Mouse (Mus musculus): ENCODE measurements around the gene 1110012L19Rik.
"Not testable (repeated sequence)": the region's sequence is repeated elsewhere in the genome, so short reads cannot be mapped to it uniquely, and the experiment has no call there.

1110012L19Rik gene

DNA sequence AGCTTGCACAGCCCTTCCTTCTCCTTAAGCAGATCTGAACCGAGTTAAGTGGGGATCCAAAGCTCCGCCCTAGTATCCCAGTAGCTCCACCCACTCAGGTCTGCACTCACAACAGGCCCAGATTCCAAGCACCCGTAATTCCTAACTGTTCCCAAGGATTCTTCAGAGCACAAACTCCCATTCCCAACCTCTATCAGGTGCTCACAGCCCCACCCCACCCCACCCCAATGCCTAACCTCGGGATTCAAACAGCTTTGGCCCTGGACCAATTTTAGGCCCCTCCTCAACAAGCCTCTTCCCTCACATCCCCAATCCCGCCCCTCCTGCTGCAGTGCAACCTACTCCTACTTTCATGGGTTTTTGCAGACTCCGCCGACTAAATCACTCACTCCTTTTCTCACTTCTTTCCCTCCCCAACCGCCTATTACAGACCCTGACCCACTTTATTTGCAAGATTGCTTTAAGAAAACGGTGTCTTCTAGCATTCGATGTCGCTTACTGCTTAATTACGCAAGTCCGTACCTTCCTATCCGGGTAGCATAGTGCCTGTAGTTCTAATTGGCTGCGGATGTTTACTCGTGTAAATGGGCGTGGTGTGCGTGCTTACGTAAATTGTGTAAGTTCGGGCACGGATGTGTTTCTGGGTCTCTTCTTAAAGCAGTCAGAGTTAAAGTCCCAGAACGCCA is at the start of gene 1110012L19Rik:
Gene 1110012L19Rik (plus strand): TSS at position 602 of the 686 bp plus-strand sequence.
- DNase-seq: peak; percentile 88

DNA sequence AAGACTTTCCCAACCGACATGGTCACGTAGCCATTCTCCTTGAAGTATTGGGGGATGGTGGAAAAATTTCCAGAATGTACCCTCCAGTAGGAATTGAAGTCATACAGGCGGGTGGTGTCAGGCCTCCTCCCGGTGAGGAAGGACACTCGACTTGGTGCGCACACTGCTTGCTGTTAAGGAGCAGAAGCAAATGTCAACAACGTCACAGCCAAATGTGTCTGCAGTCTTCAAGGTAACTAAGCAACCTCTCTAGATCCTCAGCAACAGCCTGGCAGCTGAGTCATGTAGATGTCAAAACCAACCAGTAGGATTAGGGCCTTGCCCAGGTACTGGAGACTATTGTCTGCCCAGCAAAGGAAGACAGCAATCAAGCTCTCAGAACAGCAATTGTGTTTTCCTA is 22.7 kb upstream of the 1110012L19Rik start:
- no peak for DNase-seq

- DNase-seq: no peak
These were observed 22.2 kb upstream of the 1110012L19Rik start for GRCm38 (mm10) chrX:70363446-70363845.

DNA sequence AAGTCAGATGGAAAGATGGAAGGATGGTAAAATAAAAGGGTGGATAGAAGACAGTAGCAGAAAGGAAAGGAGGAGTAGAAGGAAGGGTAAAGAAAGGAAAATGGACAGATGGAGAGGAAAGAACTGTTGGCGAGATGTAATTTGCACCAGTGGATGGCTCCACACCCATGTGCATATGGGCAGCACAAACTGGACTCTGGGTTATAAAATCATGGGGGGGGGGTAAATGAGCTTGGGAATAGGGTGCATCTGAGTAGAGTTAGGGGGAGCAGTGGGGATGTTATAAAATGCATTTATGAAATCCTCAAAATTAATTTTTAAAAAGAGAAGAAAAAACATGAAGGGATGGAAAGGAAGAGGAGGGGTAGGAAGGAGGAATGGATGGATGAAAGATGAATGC is 21.5 kb upstream of the 1110012L19Rik start:
- DNase-seq: no peak

GRCm38 (mm10) chrX:70364661-70365613 is 20.7 kb upstream of the 1110012L19Rik start, which contains the start of gene Ids:
TSS of gene Ids (minus strand) at chrX:70365084.
- peak; percentile 88 for DNase-seq

DNA sequence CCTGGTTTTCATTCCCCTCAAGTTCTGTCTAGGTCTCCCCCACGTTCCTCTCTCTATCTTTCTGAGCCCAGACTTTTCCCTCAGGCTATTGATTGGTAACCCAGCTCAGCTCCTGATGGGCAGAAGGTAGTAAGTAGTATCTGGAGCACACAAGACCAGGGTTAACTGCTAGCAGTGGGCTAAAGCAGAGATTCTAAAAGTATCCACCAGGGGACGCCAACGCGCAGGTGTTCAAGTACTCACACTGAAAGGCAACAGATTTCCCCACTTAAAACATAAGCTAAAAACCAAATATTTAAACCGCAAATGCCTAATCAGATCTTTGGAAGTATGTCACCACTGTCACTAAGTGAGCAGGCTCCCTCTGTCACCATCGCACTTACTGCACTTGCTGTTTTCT is 15.9 kb upstream of the 1110012L19Rik start:
- not testable (repeated sequence) for DNase-seq

- DNase-seq: not testable (repeated sequence)
These were observed 11.1 kb upstream of the 1110012L19Rik start for GRCm38 (mm10) chrX:70374469-70375110.

GRCm38 (mm10) chrX:70384917-70385275 is 781 bp upstream of the 1110012L19Rik start:
- no peak for DNase-seq

- DNase-seq: no peak
These were observed 280 bp downstream of the 1110012L19Rik start for GRCm38 (mm10) chrX:70385962-70386351.

DNA sequence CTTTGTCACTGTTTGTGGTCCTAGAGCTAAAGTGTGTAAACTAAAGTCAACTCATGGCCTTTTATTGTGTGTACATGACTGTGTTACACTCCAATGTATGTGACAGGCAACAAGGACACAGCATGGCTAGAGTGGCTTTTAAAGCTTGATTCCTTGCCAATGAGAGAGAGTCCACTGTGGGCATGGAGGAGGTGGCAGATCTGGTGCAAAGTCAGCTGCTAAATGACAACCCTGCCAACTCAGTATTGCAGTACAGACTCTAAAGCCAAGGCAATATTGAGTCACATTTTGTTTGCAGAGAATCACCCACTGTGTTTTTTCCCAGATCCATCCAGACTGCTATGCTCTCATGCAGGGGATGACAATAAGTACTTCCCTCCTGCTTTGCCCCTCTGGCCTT is 7.0 kb downstream of the 1110012L19Rik start:
- not testable (repeated sequence) for DNase-seq

DNA sequence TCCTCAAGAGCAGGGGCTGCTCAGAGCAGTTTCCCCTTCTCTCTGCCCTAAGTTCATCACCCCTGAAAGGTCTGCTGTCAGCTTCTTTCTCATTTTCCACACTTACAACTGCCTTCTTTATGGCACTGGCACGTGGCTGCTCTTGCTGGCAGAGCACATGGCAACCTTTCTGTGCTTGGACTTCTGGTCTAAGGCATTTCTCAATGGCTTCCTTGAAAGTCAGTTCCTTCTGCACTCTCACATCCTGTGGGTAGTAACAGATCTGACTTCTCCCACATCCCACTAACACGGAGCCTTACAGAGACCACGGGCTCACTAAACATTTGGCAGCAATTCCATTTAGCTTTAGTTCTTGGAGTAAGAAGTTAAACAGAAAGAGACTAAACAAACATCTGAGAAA is 39.8 kb downstream of the 1110012L19Rik start:
- not testable (repeated sequence) for DNase-seq

All from cerebellum, adult 9-10 months (tissue).